ENCODE assay signal across 1 mouse cellular context in the genomic region with DNA sequence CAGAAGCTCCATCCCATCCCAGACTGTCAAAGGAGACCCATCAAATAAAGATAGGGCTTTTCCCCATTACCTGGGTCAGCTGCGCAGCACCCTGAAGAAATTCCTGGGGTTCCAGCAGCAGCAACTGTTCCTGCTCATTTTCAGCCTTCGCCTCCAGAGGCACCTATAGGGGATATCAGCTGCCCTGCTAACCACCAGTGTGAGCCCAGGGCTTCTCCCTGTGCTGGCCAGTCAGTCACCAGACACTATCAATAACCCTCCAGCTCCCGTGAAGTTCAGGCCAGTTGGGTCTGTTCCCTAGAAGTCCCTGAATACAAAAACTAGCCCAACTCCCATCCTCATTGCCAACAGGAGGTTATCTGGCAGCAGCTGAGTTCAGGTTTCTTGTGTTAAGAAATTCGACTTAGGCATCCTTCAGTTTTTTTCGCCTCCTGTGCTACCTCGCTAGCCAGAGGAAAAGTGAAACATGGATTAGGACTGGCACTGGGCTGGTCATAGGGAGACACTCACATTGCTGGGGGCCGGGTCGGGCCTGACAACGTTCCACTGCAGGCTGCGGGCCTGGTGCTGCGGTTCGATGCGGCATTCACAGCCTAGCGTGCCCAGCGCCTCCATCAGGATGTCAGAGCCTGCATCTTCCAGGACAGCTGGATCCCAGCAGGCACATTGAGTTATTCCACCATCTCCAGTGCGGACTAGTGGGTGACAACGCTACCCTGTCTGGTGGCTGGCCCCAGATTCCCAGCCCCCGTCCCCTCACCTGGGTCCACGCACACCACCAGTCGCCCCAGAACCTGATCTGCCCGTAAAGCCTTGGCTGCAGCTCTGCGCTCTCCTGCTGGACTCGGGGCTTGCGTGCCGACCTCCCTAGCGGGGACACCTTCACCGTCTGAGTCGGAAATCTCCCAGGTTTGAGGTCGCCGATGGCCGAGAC.
TF ChIP-seq lines count a peak whose summit lies in the region.

No protein-coding gene starts in this region.

TF ChIP-seq in MEL, 35 proteins besides CTCF, POLR2A, EP300 and RAD21:
- no peak for TF ChIP-seq MYC (IDR thresholded peaks at IDR 0.05; ENCODE audit: low read depth, low read length)
- no peak for TF ChIP-seq RCOR1 (IDR thresholded peaks at IDR 0.05; ENCODE audit: low read depth, low read length)
- no peak for TF ChIP-seq TCF12 (IDR thresholded peaks at IDR 0.05; ENCODE audit: low read depth, low read length)
- no peak for TF ChIP-seq TAL1 (IDR thresholded peaks at IDR 0.05; ENCODE audit: low read length)
- no peak for TF ChIP-seq UBTF (IDR thresholded peaks at IDR 0.05; ENCODE audit: borderline replicate concordance, insufficient read depth, low read depth, low read length)
- no peak for TF ChIP-seq MAZ (IDR thresholded peaks at IDR 0.05; ENCODE audit: low read depth, low read length)
- no peak for TF ChIP-seq CHD1 (IDR thresholded peaks at IDR 0.05; ENCODE audit: low read depth, low read length)
- TF ChIP-seq TBP (IDR thresholded peaks at IDR 0.05; ENCODE audit: low read depth, low read length), result no peak
- no peak for TF ChIP-seq MEF2A (IDR thresholded peaks at IDR 0.05; ENCODE audit: extremely low read depth, insufficient replicate concordance, low read depth, low read length, poor library complexity, severe bottlenecking)
- TF ChIP-seq JUND (IDR thresholded peaks at IDR 0.05; ENCODE audit: low read depth, low read length), result no peak
